Mouse (Mus musculus): ENCODE measurements around the gene Ppp2r3c. TPM values are rescaled to one million over a fixed set of nuclear protein-coding genes. Genes with fewer than 3 reads are reported as not detected.
A peak's percentile ranks its signal among the peaks of the same experiment; 100 is the strongest.
"Not testable (repeated sequence)": the region's sequence is repeated elsewhere in the genome, so short reads cannot be mapped to it uniquely, and the experiment has no call there.

Gene Ppp2r3c
- polyA plus RNA-seq, 1 experiment from 2014 or later, result 22.2 TPM

- not testable (repeated sequence) for H3K9me3 ChIP-seq (replicated peaks); H3K4me3 ChIP-seq (replicated peaks); H3K27ac ChIP-seq (replicated peaks); H3K4me1 ChIP-seq; ATAC-seq (ENCODE audit: low FRiP score); H3K9ac ChIP-seq (replicated peaks); H3K27me3 ChIP-seq (replicated peaks); H3K4me2 ChIP-seq
- WGBS, result no CpG with 5 or more reads among the region's 5 CpGs
- H3K36me3 ChIP-seq, result peaks cover 11% of the 10 kb centered on the region
Measured at GRCm38 (mm10) chr12:55263385-55263784, 39.4 kb downstream of the Ppp2r3c start.

- H3K9me3 ChIP-seq (replicated peaks); H3K27me3 ChIP-seq (replicated peaks); H3K4me2 ChIP-seq; H3K27ac ChIP-seq (replicated peaks); H3K9ac ChIP-seq (replicated peaks); H3K4me1 ChIP-seq; H3K4me3 ChIP-seq (replicated peaks); ATAC-seq (ENCODE audit: low FRiP score): not testable (repeated sequence)
- WGBS, result no CpG with 5 or more reads among the region's 8 CpGs
- H3K36me3 ChIP-seq, result peaks cover 16% of the 10 kb centered on the region
Measured at GRCm38 (mm10) chr12:55261950-55262349, 40.8 kb downstream of the Ppp2r3c start.

- not testable (repeated sequence) for H3K9me3 ChIP-seq (replicated peaks); H3K9ac ChIP-seq (replicated peaks); H3K27me3 ChIP-seq (replicated peaks); H3K4me3 ChIP-seq (replicated peaks); H3K27ac ChIP-seq (replicated peaks); H3K36me3 ChIP-seq; ATAC-seq (ENCODE audit: low FRiP score); H3K4me2 ChIP-seq; H3K4me1 ChIP-seq
- no CpG with 5 or more reads among the region's 8 CpGs for WGBS
Measured at GRCm38 (mm10) chr12:55242243-55242642, 60.6 kb downstream of the Ppp2r3c start.

GRCm38 (mm10) chr12:55230520-55230861 is 72.3 kb downstream of the Ppp2r3c start:
- not testable (repeated sequence) for ATAC-seq (ENCODE audit: low FRiP score); H3K9me3 ChIP-seq (replicated peaks); H3K27ac ChIP-seq (replicated peaks); H3K27me3 ChIP-seq (replicated peaks); H3K4me1 ChIP-seq; H3K9ac ChIP-seq (replicated peaks); H3K36me3 ChIP-seq
- H3K4me2 ChIP-seq, result peak overlapping the region; percentile 30; the same call in 1 of the 2 replicates
- H3K4me3 ChIP-seq (replicated peaks), result peak overlapping the region; percentile 37
- 0% methylated on average over 12 of the region's 25 CpGs for WGBS

- H3K4me2 ChIP-seq, result peak within 1 kb of the TSS; percentile 30; the same call in 1 of the 2 replicates
Measured at GRCm38 (mm10) chr12:55229626-55230519, 72.9 kb downstream of the Ppp2r3c start, which contains the start of gene Srp54c. Gene Srp54c (plus strand): TSS chr12:55230168.

More at GRCm38 (mm10) chr12:55229626-55230519, 72.9 kb downstream of the Ppp2r3c start, which contains the start of gene Srp54c:
- not testable (repeated sequence) for H3K9ac ChIP-seq (replicated peaks); H3K36me3 ChIP-seq; H3K27me3 ChIP-seq (replicated peaks); H3K27ac ChIP-seq (replicated peaks); H3K9me3 ChIP-seq (replicated peaks); H3K4me1 ChIP-seq
- no CpG with 5 or more reads among the region's 57 CpGs for WGBS
- ATAC-seq (ENCODE audit: low FRiP score), result peak; percentile 98
- peak within 1 kb of the TSS; percentile 37 for H3K4me3 ChIP-seq (replicated peaks)

Other genes with a start within 250 kb of the Ppp2r3c start
- 34.1 and 34.7 TPM in 2 replicates for gene 2700097O09Rik, start 222.9 kb downstream of the Ppp2r3c start, polyA plus RNA-seq (2015; fragmentation: Nextera tagmentation; extraction: Ambion mirVana)
- gene Srp54a, start 222.7 kb downstream of the Ppp2r3c start, polyA plus RNA-seq (2015; fragmentation: Nextera tagmentation; extraction: Ambion mirVana), result 191 and 201 TPM in 2 replicates
- gene Fam177a, start 178.5 kb downstream of the Ppp2r3c start, polyA plus RNA-seq (2015; fragmentation: Nextera tagmentation; extraction: Ambion mirVana), result 69.0 and 77.3 TPM in 2 replicates
- 62.8 and 64.4 TPM in 2 replicates for gene Srp54b, start 147.9 kb downstream of the Ppp2r3c start, polyA plus RNA-seq (2015; fragmentation: Nextera tagmentation; extraction: Ambion mirVana)
- not detected in 2 replicates for gene 1700047I17Rik2, start 103.4 kb downstream of the Ppp2r3c start, polyA plus RNA-seq (2015; fragmentation: Nextera tagmentation; extraction: Ambion mirVana)
- 80.4 TPM in 2 replicates for gene Srp54c, start 72.8 kb downstream of the Ppp2r3c start, polyA plus RNA-seq (2015; fragmentation: Nextera tagmentation; extraction: Ambion mirVana)
- 9.6 and 10.9 TPM in 2 replicates for gene 1110008L16Rik, start 3.4 kb downstream of the Ppp2r3c start, polyA plus RNA-seq (2015; fragmentation: Nextera tagmentation; extraction: Ambion mirVana)
- gene Psma6, start 81.2 kb upstream of the Ppp2r3c start, polyA plus RNA-seq (2015; fragmentation: Nextera tagmentation; extraction: Ambion mirVana), result 399 and 422 TPM in 2 replicates
- gene Nfkbia, start 189.6 kb upstream of the Ppp2r3c start, polyA plus RNA-seq (2015; fragmentation: Nextera tagmentation; extraction: Ambion mirVana), result 60.2 and 92.7 TPM in 2 replicates

All from neural tube, embryonic 15.5 days (tissue).